In the genomic region with DNA sequence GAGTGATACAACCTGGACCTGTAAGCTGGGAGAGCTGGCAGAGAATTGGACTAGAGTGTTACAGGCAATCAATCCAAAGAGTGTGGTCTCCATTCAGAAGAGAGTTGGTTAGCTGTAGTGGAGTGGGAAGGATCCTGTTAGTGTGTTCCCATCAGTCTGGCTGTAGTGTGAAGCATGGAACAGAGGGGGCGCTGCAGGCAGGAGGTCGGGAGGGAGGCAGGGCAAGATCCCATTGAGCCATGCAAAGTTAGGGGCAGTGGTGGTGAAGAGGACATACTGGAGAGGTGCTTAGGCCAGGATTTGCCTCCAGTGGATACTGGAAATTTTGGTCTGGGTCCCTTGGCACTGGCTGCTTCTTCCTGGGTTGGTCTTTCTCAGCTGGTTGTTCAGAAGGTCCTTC, we compare ENCODE assay signal across 17 mouse cellular contexts. TPM values are rescaled to one million over a fixed set of nuclear protein-coding genes. Genes with fewer than 3 reads are reported as not detected.
DNase-seq lines count a peak whose midpoint lies in the region; ATAC-seq and TF ChIP-seq lines count a peak whose summit lies in the region.
"Had no signal": no experiment of that assay in that cellular context is flagged by ENCODE, and none has a peak within 500 bp of the region (broad histone marks: within the 10 kb centered on the region; RNA-seq: fewer than 3 reads in every experiment).

No protein-coding gene starts in this region.

- no peak overlapping the region for H3K4me2 ChIP-seq in liver, embryonic 14.5 days (ENCODE audit: low read depth)
- H3K4me2 ChIP-seq in liver, embryonic 12.5 days = no peak overlapping the region
- H3K4me2 ChIP-seq: heart, embryonic 15.5 days; hindbrain, embryonic 15.5 days; neural tube, embryonic 13.5 days had no signal

- 50% methylated on average over 2 of the region's 2 CpGs for WGBS in liver, embryonic 14.5 days (ENCODE audit: insufficient replicate concordance)
- 68% methylated on average over 2 of the region's 2 CpGs for WGBS in liver, embryonic 12.5 days (ENCODE audit: insufficient replicate concordance)
- WGBS in thymus, adult 2 months = 69% methylated on average over 2 of the region's 2 CpGs

- H3K4me3 ChIP-seq in liver, embryonic 14.5 days (ENCODE audit: insufficient read depth in 1 of 2, low read depth in 2 of 2, low read length in 2 of 2) = no peak overlapping the region
- no peak overlapping the region for H3K4me3 ChIP-seq in liver, embryonic 12.5 days
- H3K4me3 ChIP-seq in thymus, adult 2 months (ENCODE audit: control insufficient read depth, insufficient read depth, low read length) = no peak overlapping the region
- H3K4me3 ChIP-seq: heart, embryonic 15.5 days; hindbrain, embryonic 15.5 days; megakaryocyte, embryonic 14.5 days; myocyte; neural tube, embryonic 13.5 days had no signal

- no peaks in the 10 kb centered on the region for H3K9me3 ChIP-seq in liver, embryonic 14.5 days (ENCODE audit: control insufficient read depth, low read length)
- H3K9me3 ChIP-seq in liver, embryonic 12.5 days (replicated peaks) = no peaks in the 10 kb centered on the region
- H3K9me3 ChIP-seq: heart, embryonic 15.5 days; hindbrain, embryonic 15.5 days; neural tube, embryonic 13.5 days had no signal

- no peak overlapping the region for H3K9ac ChIP-seq in liver, embryonic 14.5 days (replicated peaks)
- no peak overlapping the region for H3K9ac ChIP-seq in liver, embryonic 12.5 days
- H3K9ac ChIP-seq: heart, embryonic 15.5 days; hindbrain, embryonic 15.5 days; neural tube, embryonic 13.5 days had no signal

- H3K27me3 ChIP-seq in liver, embryonic 14.5 days (ENCODE audit: control insufficient read depth, insufficient read depth, low read length) = peaks cover 3% of the 10 kb centered on the region
- peaks cover 50% of the 10 kb centered on the region for H3K27me3 ChIP-seq in liver, embryonic 12.5 days (replicated peaks)
- H3K27me3 ChIP-seq in thymus, adult 2 months (ENCODE audit: control insufficient read depth, insufficient read depth, low read length) = no peaks in the 10 kb centered on the region
- H3K27me3 ChIP-seq: hindbrain, embryonic 15.5 days had no signal

- no peak for TF ChIP-seq EP300 in liver, embryonic 14.5 days (IDR thresholded peaks at IDR 0.05; ENCODE audit: low read depth)

- TF ChIP-seq CTCF in liver, embryonic 14.5 days (IDR thresholded peaks at IDR 0.05; ENCODE audit: low read depth) = peak; percentile 58
- TF ChIP-seq CTCF in thymus, adult 2 months (IDR thresholded peaks at IDR 0.05; ENCODE audit: borderline replicate concordance, control insufficient read depth, extremely low read depth, insufficient read depth, low read length, poor library complexity) = no peak
- 0 out of 2 replicates have a peak, but pooled peaks have one; percentile 4 for TF ChIP-seq CTCF in brain, embryonic 14.5 days (IDR thresholded peaks at IDR 0.05; ENCODE audit: borderline replicate concordance, extremely low read depth, insufficient read depth, insufficient read length)

- no peak for DNase-seq in liver, embryonic 14.5 days (ENCODE audit: low read depth in 3 of 3, low spot score in 3 of 3)
- peak; percentile 38 for DNase-seq in thymus, postnatal 4 days
- no peak for DNase-seq in thymus, adult 2 months
- DNase-seq in brain, embryonic 14.5 days (ENCODE audit: low read depth) = no peak
- DNase-seq in heart, postnatal 4 days = no peak
- no peak for DNase-seq in adrenal gland, postnatal 4 days (ENCODE audit: low spot score in 2 of 2)
- DNase-seq: adrenal gland, adult 8-10 months; kidney, adult 11 months; right cerebral cortex, postnatal 25 days had no signal

- no peaks in the 10 kb centered on the region for H3K36me3 ChIP-seq in liver, embryonic 14.5 days (replicated peaks; ENCODE audit: control insufficient read depth, insufficient read depth, low read depth)
- H3K36me3 ChIP-seq in liver, embryonic 12.5 days = no peaks in the 10 kb centered on the region
- H3K36me3 ChIP-seq in thymus, adult 2 months (ENCODE audit: control insufficient read depth, insufficient read depth, low read length) = no peaks in the 10 kb centered on the region
- H3K36me3 ChIP-seq: heart, embryonic 15.5 days; hindbrain, embryonic 15.5 days; neural tube, embryonic 13.5 days had no signal

- no peak for TF ChIP-seq POLR2A in thymus, adult 2 months (IDR thresholded peaks at IDR 0.05; ENCODE audit: control insufficient read depth, extremely low read depth, insufficient read depth, low read length, poor library complexity)
- TF ChIP-seq POLR2A in brain, embryonic 14.5 days (IDR thresholded peaks at IDR 0.05; ENCODE audit: borderline replicate concordance, extremely low read depth, insufficient read depth, insufficient read length, poor library complexity, severe bottlenecking) = no peak

- no peak overlapping the region for H3K27ac ChIP-seq in liver, embryonic 14.5 days
- H3K27ac ChIP-seq in liver, embryonic 12.5 days = no peak overlapping the region
- no peak overlapping the region for H3K27ac ChIP-seq in thymus, adult 2 months (ENCODE audit: control insufficient read depth, insufficient read depth, low read length)
- H3K27ac ChIP-seq: heart, embryonic 15.5 days; hindbrain, embryonic 15.5 days; neural tube, embryonic 13.5 days had no signal

- H3K4me1 ChIP-seq in liver, embryonic 14.5 days (replicated peaks; ENCODE audit: control insufficient read depth in 2 of 2, insufficient read depth in 2 of 2, low read length in 1 of 2) = no peaks in the 10 kb centered on the region
- H3K4me1 ChIP-seq in liver, embryonic 12.5 days = no peaks in the 10 kb centered on the region
- H3K4me1 ChIP-seq in thymus, adult 2 months (replicated peaks; ENCODE audit: control insufficient read depth, insufficient read depth, low read length) = peaks cover 5% of the 10 kb centered on the region; the same call in 1 of the 2 replicates
- H3K4me1 ChIP-seq: heart, embryonic 15.5 days; hindbrain, embryonic 15.5 days; megakaryocyte, embryonic 14.5 days; neural tube, embryonic 13.5 days had no signal

- no peak for ATAC-seq in liver, embryonic 14.5 days (ENCODE audit: insufficient read depth)
- no peak for ATAC-seq in liver, embryonic 12.5 days
- ATAC-seq: activated CD4-positive, CD25-positive, alpha-beta regulatory T cell, adult 4 months; forebrain, embryonic 16.5 days had no signal

RNA-seq across cellular contexts. Expression of gene Tpbgl, which starts 8.6 kb away (rescaled TPM):
- polyA plus RNA-seq in liver, embryonic 14.5 days (2012; rRNA removed) = 0.12 and 0.13 TPM in 2 replicates
- polyA plus RNA-seq in liver, embryonic 14.5 days (2014; fragmentation: Nextera tagmentation; extraction: Ambion mirVana) = 0.14 and 0.24 TPM in 2 replicates
- 0.31 and 0.42 TPM in 2 replicates for polyA plus RNA-seq in liver, embryonic 12.5 days (2016; fragmentation: Nextera tagmentation; extraction: Ambion mirVana)
- polyA plus RNA-seq in thymus, adult 2 months (2012; rRNA removed) = 3.8 and 4.6 TPM in 2 replicates
- 0.83 and 1.7 TPM in 2 replicates for polyA plus RNA-seq in brain, embryonic 14.5 days (2012; rRNA removed)
- total RNA-seq in heart, postnatal 4 days (2021) = 1 to 10 TPM; 3.4 to 4.7 TPM
- 10 to 100 TPM; 12.7 to 14.2 TPM for total RNA-seq in adrenal gland, postnatal 4 days (2021)
- polyA plus RNA-seq: myocyte had no signal
